Mouse (Mus musculus) ovary, adult 2 months (tissue): ENCODE measurements around the gene Myt1l. TPM values are rescaled to one million over a fixed set of nuclear protein-coding genes. Genes with fewer than 3 reads are reported as not detected.

Experiments used
- polyA plus RNA-seq: library from polyadenylated mRNA; depleted of rRNA; stranded (reverse); fragments of >200 nt; gene quantifications from 2 replicates; pipeline ENCODE4 v1.2.3, GENCODE M21; 2012; rRNA removed

Gene Myt1l
- polyA plus RNA-seq: 0.15 TPM in 1 of 2 replicates, not detected in the other

DNA sequence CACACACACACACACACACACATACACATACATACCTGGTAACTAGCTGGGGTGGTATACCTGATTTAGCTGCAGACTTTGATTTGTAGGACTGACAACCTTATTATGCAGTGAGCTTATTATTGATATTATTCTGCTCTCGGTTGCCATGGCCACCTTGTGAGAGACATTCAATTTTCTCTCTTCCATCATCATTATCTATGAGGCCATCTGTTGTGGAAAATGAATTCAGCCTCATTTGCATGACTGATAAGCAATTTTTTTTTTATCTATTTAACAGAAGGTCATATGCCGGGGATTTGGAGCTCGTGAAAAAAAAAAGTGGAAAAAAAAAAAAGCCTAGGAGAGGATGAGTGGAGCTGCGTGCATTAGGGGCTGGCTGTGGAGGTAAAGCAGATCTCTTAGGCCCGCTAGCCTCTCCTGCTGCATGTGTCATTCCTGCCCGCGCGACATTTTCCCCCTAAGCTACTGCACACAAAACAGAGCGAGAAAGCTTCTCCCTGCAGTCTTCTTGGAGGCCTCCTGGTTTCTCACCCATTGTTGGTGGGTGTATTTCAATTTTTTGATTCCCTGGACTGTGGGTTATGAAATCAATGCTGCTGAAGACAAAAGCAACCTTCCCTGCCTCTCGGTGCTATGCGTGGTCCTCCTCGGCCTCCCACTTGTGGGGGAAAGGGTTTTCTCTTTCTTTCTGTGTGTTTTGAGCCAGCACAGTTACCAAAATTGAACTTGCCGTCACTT, at the start of gene Myt1l:
Myt1l (plus strand) TSS at position 354 of the 741 bp plus-strand sequence.

DNA sequence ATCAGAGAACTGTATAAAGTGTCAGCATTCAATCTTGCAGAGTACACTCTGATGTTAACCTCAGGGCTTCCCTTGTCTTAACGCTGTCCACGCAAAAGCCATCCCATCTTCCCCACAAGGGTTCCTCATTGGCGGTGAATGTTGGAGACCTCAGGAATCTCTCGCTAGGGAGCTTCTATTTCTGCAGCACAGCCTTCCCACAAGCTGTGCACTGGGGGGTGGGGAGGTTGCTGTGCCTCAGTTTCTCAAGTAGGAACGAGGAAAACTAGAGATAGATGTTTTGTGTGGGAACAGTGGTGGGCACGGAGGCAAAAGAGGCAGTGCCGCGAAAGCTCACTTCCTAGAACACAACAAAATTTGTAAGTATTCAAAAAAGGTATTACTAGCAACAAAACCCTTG, 409.1 kb downstream of the Myt1l start, which contains the start of gene Pxdn:
Pxdn (plus strand) TSS at position 301 of the 400 bp plus-strand sequence.

